Mouse (Mus musculus): Measurements from ENCODE around the gene Eif4ebp2. TPM values are rescaled to one million over a fixed set of nuclear protein-coding genes. Genes with fewer than 3 reads are reported as not detected.

The Eif4ebp2 gene
- polyA plus RNA-seq, 1 experiment from 2014 or later = 62.5 TPM

GRCm38 (mm10) chr10:61479927-61480326, 27.5 kb upstream of the Eif4ebp2 start:
- ATAC-seq (no peak), DNase-seq (ENCODE audit: low spot score) (no peak)
- 96% methylated on average over 4 of the region's 4 CpGs for WGBS
- Histone ChIP-seq H3K4me2 (replicated peaks; ENCODE audit: low read depth, low read length) (no peak overlapping the region), H3K27ac (ENCODE audit: low read length) (no peak overlapping the region), H3K36me3 (ENCODE audit: insufficient read depth, low read length) (no peaks in the 10 kb centered on the region), H3K9ac (replicated peaks; ENCODE audit: low read depth) (no peak overlapping the region), H3K4me3 (ENCODE audit: low read depth, low read length) (no peak overlapping the region), H3K27me3 (replicated peaks; ENCODE audit: insufficient read depth, low read length) (no peaks in the 10 kb centered on the region), H3K9me3 (ENCODE audit: low read length) (no peaks in the 10 kb centered on the region), H3K4me1 (ENCODE audit: insufficient read depth, low read depth, low read length) (peaks cover 5% of the 10 kb centered on the region; the same call in 1 of the 2 replicates)
- TF ChIP-seq CTCF (IDR thresholded peaks at IDR 0.05) (no peak), EP300 (IDR thresholded peaks at IDR 0.05) (no peak)

- H3K9me3 ChIP-seq (ENCODE audit: low read length) = no peaks in the 10 kb centered on the region
- peaks cover 5% of the 10 kb centered on the region; the same call in 1 of the 2 replicates for H3K4me1 ChIP-seq (ENCODE audit: insufficient read depth, low read depth, low read length)
- H3K27me3 ChIP-seq (replicated peaks; ENCODE audit: insufficient read depth, low read length) = no peaks in the 10 kb centered on the region
- H3K9ac ChIP-seq (replicated peaks; ENCODE audit: low read depth) = no peak overlapping the region
- no peak overlapping the region for H3K27ac ChIP-seq (ENCODE audit: low read length)
- TF ChIP-seq CTCF (IDR thresholded peaks at IDR 0.05) = no peak
- no peak for TF ChIP-seq EP300 (IDR thresholded peaks at IDR 0.05)
- ATAC-seq = no peak
- no peak overlapping the region for H3K4me3 ChIP-seq (ENCODE audit: low read depth, low read length)
- no peak overlapping the region for H3K4me2 ChIP-seq (replicated peaks; ENCODE audit: low read depth, low read length)
- H3K36me3 ChIP-seq (ENCODE audit: insufficient read depth, low read length) = no peaks in the 10 kb centered on the region
- WGBS = 87% methylated on average over 10 of the region's 10 CpGs
- DNase-seq (ENCODE audit: low spot score) = peak; percentile 20
Observed at GRCm38 (mm10) chr10:61479461-61479860, 27.0 kb upstream of the Eif4ebp2 start.

GRCm38 (mm10) chr10:61476440-61477165, 24.1 kb upstream of the Eif4ebp2 start:
- DNase-seq (ENCODE audit: low spot score) (no peak), ATAC-seq (no peak)
- peak overlapping the region; percentile 68 for H3K4me3 ChIP-seq (ENCODE audit: low read depth, low read length)
- H3K27me3 ChIP-seq (replicated peaks; ENCODE audit: insufficient read depth, low read length) = no peaks in the 10 kb centered on the region
- no peak overlapping the region for H3K27ac ChIP-seq (ENCODE audit: low read length)
- H3K9me3 ChIP-seq (ENCODE audit: low read length) = no peaks in the 10 kb centered on the region
- H3K4me2 ChIP-seq (replicated peaks; ENCODE audit: low read depth, low read length) = peak overlapping the region; percentile 97
- 5% methylated on average over 15 of the region's 15 CpGs for WGBS
- peaks cover 5% of the 10 kb centered on the region; the same call in 1 of the 2 replicates for H3K4me1 ChIP-seq (ENCODE audit: insufficient read depth, low read depth, low read length)
- TF ChIP-seq CTCF (IDR thresholded peaks at IDR 0.05) (no peak), EP300 (IDR thresholded peaks at IDR 0.05) (no peak)
- no peaks in the 10 kb centered on the region for H3K36me3 ChIP-seq (ENCODE audit: insufficient read depth, low read length)
- H3K9ac ChIP-seq (replicated peaks; ENCODE audit: low read depth) = 0 out of 2 replicates have a peak overlapping the region, but pooled peaks have one; percentile 50

GRCm38 (mm10) chr10:61475594-61476439, 23.4 kb upstream of the Eif4ebp2 start, which contains the start of gene Lrrc20:
Gene Lrrc20 (plus strand): TSS chr10:61475801.
- H3K4me1 ChIP-seq (ENCODE audit: insufficient read depth, low read depth, low read length) = peaks cover 5% of the 10 kb centered on the region; the same call in 1 of the 2 replicates
- under 1% methylated on average over 68 of the region's 70 CpGs for WGBS
- no peaks in the 10 kb centered on the region for H3K27me3 ChIP-seq (replicated peaks; ENCODE audit: insufficient read depth, low read length)
- H3K27ac ChIP-seq (ENCODE audit: low read length) = peak within 1 kb of the TSS; percentile 69
- H3K4me2 ChIP-seq (replicated peaks; ENCODE audit: low read depth, low read length) = peak within 1 kb of the TSS; percentile 97
- no peaks in the 10 kb centered on the region for H3K9me3 ChIP-seq (ENCODE audit: low read length)
- peak; percentile 99 for ATAC-seq
- peak within 1 kb of the TSS; percentile 50 for H3K9ac ChIP-seq (replicated peaks; ENCODE audit: low read depth)
- peak; percentile 95 for DNase-seq (ENCODE audit: low spot score)
- no peaks in the 10 kb centered on the region for H3K36me3 ChIP-seq (ENCODE audit: insufficient read depth, low read length)
- H3K4me3 ChIP-seq (ENCODE audit: low read depth, low read length) = peak within 1 kb of the TSS; percentile 68
- no peak for TF ChIP-seq EP300 (IDR thresholded peaks at IDR 0.05)
- TF ChIP-seq CTCF (IDR thresholded peaks at IDR 0.05) = peak; percentile 44

- H3K4me3 ChIP-seq (ENCODE audit: low read depth, low read length) = no peak overlapping the region
- H3K36me3 ChIP-seq (ENCODE audit: insufficient read depth, low read length) = no peaks in the 10 kb centered on the region
- no peak overlapping the region for H3K4me2 ChIP-seq (replicated peaks; ENCODE audit: low read depth, low read length)
- TF ChIP-seq CTCF (IDR thresholded peaks at IDR 0.05) (no peak), EP300 (IDR thresholded peaks at IDR 0.05) (no peak)
- H3K9me3 ChIP-seq (ENCODE audit: low read length) = no peaks in the 10 kb centered on the region
- no peaks in the 10 kb centered on the region for H3K27me3 ChIP-seq (replicated peaks; ENCODE audit: insufficient read depth, low read length)
- DNase-seq (ENCODE audit: low spot score) (peak; percentile 46), ATAC-seq (no peak)
- peaks cover 5% of the 10 kb centered on the region; the same call in 1 of the 2 replicates for H3K4me1 ChIP-seq (ENCODE audit: insufficient read depth, low read depth, low read length)
- no peak overlapping the region for H3K9ac ChIP-seq (replicated peaks; ENCODE audit: low read depth)
- no peak overlapping the region for H3K27ac ChIP-seq (ENCODE audit: low read length)
- 48% methylated on average over 1 of the region's 1 CpGs for WGBS
Observed at GRCm38 (mm10) chr10:61474344-61474743, 21.9 kb upstream of the Eif4ebp2 start.

- Histone ChIP-seq H3K36me3 (ENCODE audit: insufficient read depth, low read length) (no peaks in the 10 kb centered on the region), H3K9ac (replicated peaks; ENCODE audit: low read depth) (no peak overlapping the region), H3K27ac (ENCODE audit: low read length) (no peak overlapping the region), H3K9me3 (ENCODE audit: low read length) (no peaks in the 10 kb centered on the region), H3K27me3 (replicated peaks; ENCODE audit: insufficient read depth, low read length) (no peaks in the 10 kb centered on the region), H3K4me1 (ENCODE audit: insufficient read depth, low read depth, low read length) (peaks cover 5% of the 10 kb centered on the region; the same call in 1 of the 2 replicates), H3K4me3 (ENCODE audit: low read depth, low read length) (no peak overlapping the region), H3K4me2 (replicated peaks; ENCODE audit: low read depth, low read length) (no peak overlapping the region)
- ATAC-seq (no peak), DNase-seq (ENCODE audit: low spot score) (no peak)
- 79% methylated on average over 3 of the region's 3 CpGs for WGBS
- no peak for TF ChIP-seq EP300 (IDR thresholded peaks at IDR 0.05)
- TF ChIP-seq CTCF (IDR thresholded peaks at IDR 0.05) = no peak
Observed at GRCm38 (mm10) chr10:61473640-61474039, 21.2 kb upstream of the Eif4ebp2 start.
